Mouse (Mus musculus) heart, adult 18-20 months (tissue): ENCODE results near the gene Donson. TPM values are rescaled to one million over a fixed set of nuclear protein-coding genes. Genes with fewer than 3 reads are reported as not detected.

ENCODE experiments used
- DNase-seq, 2 experiments: peaks; one replicate each; pipeline ENCODE4 v3.0.0; 2021 to 2022; ENCODE audit warnings: mixed read lengths in 1 of 2
- total RNA-seq, 2 experiments: library from RNA; stranded (reverse); gene quantifications; 2 replicates each; pipeline ENCODE4 v1.2.3; 2021

The Donson gene
- total RNA-seq, 2 experiments from 2014 or later: 2.9 to 3.6 TPM

DNA sequence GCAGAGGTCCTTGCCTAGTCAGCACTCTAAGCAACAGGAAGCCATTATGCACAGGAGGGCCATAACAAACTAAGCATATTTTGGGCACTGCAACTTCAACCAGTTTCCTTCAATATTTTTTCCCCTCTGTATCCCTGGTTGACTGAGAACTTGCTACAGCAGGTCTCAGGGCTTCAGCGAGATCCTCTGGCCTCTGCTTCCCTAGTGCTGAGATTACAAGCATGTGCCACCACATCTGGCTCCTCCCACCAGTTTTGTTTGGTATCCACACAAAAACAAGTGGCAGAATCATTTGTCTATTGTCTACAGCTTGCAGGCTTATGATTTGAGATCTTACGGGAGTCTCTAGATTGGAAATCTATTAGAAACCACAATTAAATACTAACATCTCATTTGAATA, 43.7 kb downstream of the Donson start:
- DNase-seq: no peak

DNA sequence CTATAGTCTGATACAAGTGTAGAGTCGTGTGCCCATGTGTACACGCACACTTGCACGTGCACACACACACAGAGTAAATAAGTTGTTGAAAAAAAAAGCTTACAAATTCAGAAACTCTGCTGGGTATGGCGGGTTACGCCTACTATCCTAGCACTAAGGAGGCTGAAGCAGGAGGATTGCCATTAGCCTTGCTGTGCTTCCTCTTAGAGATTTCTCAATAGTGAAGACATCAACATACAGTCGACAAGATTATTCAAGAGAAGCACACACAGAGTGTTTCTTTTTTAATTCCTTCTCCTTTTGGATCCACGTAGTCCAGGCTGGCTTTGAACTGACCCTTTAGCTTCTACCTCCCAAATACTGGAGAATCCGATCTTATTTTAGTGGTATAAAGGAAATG, 48.4 kb downstream of the Donson start:
- no peak for DNase-seq

DNA sequence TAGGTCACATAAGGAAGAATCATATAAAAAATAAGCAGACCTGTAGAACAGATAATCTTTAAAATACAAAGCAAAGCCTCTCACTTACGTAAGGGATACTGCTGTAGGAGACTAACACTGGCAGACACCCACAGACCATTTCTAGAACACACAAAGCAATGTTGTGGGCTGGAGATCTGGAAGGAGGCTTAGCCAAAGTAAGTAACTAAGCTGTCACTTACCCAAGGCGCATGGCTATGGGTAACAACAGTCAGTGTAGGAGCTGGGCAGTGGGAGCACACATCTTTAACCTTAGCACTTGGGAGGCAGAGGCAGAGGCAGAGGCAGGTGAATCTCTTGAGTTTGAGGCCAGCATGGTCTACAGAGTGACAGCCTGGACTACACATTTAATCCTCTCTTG, 48.9 kb downstream of the Donson start:
- no peak for DNase-seq

DNA sequence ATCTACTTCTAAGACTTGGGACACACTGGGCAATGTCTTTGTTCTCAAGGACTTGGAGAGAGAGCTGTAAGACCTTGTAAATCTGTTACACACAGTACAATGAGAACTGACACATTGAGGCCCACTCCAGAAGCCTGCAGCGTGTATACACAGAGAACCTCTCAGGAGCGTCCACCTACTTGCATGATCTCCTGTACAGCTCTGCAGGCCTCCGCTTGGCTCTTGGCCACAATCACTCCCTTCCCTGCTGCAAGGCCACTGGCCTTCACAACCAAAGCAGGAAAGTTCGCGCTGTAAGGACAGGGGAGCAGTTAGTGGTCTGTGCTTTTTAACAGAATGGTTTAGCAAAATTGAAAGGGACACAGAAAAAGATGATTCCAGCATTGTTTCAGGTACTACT, 49.4 kb downstream of the Donson start:
- no peak for DNase-seq

DNA sequence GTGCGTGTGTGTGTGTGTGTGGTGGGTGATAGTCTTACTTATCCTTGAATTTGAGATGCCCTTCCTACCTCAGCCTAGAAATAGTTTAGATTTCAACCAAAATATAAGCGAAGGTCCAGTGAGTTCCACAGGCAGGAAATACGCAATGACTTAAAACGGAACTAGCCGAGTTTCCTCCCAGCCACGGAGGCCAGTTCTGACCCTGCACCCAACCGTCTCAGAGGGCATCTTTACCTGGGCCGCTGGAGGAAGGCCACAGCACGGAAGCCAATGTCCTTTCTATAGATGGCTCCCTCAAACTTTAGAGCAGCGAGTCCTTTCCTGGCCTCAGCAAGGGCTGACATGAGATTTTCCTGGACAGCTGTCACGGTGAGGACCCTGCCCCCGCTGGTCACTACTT, 54.9 kb downstream of the Donson start:
- DNase-seq: no peak

DNA sequence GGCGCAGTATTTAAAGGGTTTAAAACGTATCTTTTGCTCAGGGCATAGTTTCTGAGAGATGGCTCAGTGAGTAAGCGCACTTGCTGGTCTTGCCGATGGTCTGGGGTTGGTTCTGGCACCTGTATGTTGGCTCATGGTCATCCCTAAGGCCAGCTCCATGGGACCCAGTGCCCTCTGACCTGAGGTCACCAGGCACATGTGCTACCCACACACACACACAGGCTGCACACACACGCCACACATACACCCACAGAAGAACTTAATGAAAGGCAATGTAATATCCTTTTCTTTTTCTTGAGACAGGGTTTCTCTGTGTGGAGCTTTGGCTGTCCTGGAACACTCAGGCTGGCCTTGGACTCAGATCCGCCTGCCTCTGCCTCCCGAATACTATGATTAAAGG, 55.6 kb downstream of the Donson start:
- no peak for DNase-seq

DNA sequence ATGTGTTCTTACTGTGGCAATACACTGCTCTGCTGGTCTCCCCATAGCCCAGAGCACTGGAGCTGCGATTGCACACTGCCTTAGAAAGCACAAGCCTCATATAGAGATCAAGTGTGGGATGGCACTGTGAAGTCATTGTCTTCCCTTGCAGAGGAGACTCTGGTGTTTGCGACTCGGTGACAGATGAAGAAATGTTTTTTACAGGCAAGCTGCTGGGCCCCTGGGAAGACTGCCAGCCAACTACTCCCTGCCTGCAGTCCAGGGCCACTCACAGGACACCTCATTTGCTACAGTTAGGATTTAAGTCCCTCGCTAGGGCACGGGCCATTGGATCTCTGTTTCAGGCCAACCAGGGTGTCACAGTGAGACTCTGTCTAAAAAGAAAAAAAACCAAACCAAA, 56.1 kb downstream of the Donson start:
- no peak for DNase-seq

DNA sequence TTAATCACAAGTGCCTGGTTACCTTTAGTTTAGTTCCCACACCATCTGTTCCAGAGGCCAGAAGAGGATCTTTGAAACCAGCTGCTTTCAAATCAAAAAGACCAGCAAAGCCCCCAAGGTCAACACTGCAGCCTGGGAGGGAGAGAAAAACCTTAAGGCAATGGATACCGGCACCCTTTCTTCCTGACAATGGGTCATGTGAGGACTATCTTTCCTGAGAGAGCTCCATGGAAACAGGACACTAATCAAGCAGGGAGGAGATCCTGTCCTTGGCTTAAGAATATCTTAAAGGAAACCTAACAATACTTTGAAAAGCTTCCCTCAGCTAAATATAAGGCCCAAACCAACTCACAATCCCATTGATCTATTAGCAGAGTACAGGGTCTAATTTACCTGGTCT, 58.0 kb downstream of the Donson start:
- DNase-seq: no peak

DNA sequence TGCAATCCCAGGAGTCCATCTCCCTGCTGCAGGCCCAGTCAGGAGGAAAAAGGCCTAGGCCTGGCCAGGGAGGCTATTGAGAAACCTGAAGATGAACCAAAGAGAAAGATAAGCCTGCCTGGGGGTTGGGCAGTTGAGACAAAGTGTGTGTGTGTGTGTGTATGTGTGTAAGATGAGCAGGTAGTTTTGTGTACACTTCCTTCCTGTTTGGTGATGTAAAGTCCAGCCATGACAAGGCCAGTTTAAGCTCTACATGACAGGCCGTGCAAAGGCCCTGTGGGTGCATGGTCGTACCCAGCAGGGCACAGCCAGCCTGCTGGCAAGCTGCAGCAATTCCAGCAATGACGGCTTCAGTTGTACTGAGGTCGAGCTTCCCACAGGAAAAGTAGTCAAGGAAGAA, 58.8 kb downstream of the Donson start:
- DNase-seq: no peak

DNA sequence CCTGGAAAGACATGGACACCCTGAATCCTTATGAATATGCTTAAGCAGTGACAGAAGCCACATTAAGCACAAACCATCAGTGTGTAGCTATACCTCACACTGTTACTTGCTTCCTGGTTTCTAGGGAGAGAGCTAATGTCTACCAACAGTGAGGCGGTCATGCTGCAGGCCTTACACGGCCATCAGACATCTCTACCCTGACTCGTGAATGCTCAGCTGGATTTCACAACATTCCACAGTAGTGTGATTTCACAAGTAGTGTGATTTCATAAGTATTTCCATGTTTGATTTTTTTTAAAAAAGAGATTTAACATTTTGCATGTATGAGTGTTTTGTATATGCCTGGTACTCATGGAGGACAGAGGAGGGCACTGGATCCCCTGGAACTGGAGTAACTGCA, 59.9 kb downstream of the Donson start:
- DNase-seq: no peak

DNA sequence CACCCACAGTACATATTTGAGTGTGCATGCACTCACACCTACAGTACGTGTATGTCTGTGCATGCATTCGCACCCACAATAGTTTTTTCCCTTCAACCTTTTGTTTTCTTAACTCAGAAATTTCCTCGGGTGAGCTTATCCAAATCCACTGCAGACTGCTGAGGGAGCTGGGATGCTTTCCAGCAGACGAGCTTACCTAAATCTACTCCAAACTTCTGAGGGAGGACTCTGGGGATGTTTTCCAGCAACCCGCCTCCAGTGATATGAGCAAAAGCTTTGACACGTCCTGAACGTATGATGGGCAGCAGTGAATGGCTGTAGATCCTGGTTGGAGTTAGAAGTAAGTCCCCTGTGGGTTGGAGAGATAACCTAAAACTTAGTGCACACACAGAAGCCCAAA, 60.7 kb downstream of the Donson start:
- DNase-seq: no peak

Other genes with a start within 250 kb of the Donson start
- gene Ifnar1, start 203.5 kb downstream of the Donson start, total RNA-seq: 10 to 100 TPM; 19.0 to 23.1 TPM
- gene Ifngr2, start 141.7 kb downstream of the Donson start, total RNA-seq: 100 to 1,000 TPM; 121 to 129 TPM
- 10 to 100 TPM; 42.4 to 46.6 TPM for gene Tmem50b, start 91.0 kb downstream of the Donson start, total RNA-seq
- 10 to 100 TPM; 35.1 to 40.1 TPM for gene Dnajc28, start 69.7 kb downstream of the Donson start, total RNA-seq
- gene Gart, start 41.8 kb downstream of the Donson start, total RNA-seq: 10 to 100 TPM; 53.7 to 69.4 TPM
- 100 to 1,000 TPM; 120 to 135 TPM for gene Son, start 41.3 kb downstream of the Donson start, total RNA-seq
- gene Cryzl1, start 40.2 kb upstream of the Donson start, total RNA-seq: 10 to 100 TPM; 23.0 to 25.0 TPM
- gene Itsn1, start 40.5 kb upstream of the Donson start, total RNA-seq: 10 to 100 TPM; 50.2 to 53.6 TPM